Mouse (Mus musculus) right cerebral cortex, adult 2 months (tissue): Measurements from ENCODE around the gene Habp2.

Source experiments
- DNase-seq, 2 experiments: peaks; one replicate each; pipeline ENCODE4 v3.0.0; 2021 to 2022; ENCODE audit warnings: low spot score in 2 of 2

The Habp2 gene

DNA sequence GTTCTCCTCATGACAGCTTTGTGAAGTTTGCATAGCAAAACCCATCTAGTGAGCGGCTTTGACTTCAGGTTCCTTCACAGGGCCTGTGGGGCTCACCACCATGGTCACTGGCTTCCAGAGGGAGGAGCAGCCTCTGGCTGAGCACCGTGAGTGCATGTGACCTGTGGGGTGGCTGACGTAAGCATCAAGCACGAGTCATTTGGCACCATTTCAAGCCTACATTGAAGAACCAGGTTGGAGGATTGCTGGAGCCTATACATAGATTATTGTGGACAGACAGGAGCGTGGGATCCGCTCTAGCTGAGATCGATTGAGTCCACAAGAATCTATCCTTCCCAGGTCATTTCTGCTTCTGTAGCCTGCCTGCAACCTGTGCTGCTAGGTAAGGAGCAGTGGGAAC, at the start of gene Habp2:
TSS of gene Habp2 (plus strand) at position 272 of the 400 bp plus-strand sequence.
- no peak for DNase-seq

DNA sequence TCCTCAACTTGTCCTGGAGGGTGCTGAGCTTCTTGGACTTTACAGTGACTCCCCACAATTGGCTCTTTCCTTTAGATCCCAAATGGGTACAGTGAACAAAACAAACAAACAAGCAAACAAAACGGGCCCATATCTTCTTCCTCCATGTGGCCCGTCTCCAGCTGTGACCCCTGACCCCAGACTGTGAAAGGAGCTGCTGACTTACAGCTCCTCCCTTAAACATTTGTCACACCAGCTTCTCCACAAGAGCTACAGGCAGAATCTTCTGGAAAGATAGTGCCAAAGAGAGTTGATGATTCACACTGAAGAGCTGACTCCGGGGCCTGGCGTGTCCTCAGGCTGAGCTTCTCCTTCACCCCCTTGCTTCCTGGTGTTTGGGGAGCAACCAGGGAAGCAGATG, 48.4 kb upstream of the Habp2 start:
- DNase-seq: no peak

DNA sequence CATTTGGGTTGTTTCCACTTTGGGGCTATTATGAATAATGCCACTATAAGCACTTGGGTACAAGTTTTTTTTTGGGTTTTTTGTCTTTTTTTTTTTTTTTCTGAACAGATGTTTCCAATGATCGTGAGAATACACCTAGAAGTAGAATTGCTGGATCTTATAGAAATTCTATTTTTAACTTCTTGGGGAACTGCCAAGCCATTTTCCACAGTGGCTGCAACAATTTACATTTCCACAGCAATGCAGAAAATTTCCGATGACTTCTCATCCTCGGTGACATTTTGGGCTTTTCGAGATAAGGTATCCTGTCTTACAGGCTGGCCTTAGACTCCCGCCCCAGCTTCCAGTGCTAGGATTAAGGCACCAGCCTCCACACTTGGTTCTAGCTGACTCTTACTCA, 41.7 kb upstream of the Habp2 start:
- DNase-seq: no peak

DNA sequence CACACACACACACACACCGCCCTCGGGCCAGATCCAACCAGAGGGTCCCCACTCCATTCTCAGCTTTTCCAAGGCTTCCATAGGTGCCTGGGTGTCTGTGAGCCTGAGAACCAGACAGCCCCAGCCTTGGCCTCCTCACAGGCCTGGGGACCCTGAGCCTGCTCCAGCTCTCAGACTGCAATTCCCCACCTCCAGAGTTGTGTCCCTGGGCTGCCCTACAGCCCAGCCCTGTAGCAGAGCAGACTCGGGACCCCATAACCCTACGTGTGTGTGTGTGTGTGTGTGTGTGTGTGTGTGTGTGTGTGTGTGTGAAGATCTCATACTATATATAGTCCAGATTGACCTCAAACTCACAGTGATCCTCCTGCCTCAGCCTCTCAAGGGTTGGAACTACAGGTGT, 34.1 kb upstream of the Habp2 start:
- DNase-seq: no peak

DNA sequence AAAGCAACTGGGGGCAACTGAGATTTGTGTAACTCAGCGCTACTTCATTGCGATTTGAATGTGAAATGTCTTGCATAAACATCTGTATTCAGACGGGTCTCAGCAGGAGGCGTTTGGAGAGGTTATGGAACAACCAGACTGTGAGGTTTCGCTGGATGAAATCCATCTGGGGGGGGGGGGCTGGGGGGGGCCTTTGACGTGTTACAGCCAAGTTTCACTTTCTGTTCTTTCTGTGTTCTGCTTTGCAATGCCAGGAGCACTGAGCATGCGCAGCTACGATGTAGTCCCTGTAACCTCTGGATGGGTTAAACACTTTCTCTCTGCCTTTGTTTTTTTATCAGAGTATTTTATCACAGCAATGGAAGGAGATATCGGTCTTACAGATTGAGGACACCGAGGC, 33.7 kb upstream of the Habp2 start:
- no peak for DNase-seq

DNA sequence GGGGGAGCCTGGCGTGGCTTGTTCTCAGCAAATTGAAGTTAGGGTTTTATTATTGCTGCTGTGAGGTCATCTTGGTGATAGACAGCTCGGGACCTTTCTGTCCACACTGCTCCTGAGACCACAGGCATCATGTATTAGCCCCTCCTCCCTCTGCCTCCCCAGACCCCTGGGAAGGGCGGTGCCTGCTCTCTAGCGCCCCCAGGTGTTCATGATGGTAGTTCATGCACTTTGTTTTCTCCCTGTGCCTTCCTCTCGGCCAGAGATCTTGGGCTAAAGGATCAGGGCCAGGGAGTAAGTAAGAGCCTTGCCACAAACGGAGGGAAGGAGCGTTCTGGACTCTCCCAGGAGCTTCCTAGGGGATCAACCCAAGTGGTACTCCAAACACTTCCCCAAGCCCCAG, 32.2 kb upstream of the Habp2 start:
- DNase-seq: no peak

DNA sequence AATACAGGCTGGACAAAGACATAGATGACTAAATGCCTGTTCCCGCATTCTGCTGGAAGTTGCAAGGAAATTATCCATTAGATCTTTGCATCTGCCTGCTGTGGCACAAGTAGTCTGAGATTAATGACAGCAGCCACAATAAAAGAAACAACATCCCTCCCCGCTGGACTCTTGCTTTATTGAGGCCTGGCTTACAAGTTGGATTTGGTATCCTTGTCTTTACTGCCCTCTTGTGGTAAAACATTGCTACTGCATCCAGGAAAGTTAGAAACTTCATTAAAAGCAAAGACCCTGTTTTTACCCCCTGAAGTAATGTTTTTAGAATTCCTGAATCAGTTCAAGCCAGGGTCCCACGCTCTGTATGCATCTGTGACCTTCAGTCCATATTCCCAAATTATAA, 31.4 kb upstream of the Habp2 start:
- peak; percentile 14 to 37 for DNase-seq

DNA sequence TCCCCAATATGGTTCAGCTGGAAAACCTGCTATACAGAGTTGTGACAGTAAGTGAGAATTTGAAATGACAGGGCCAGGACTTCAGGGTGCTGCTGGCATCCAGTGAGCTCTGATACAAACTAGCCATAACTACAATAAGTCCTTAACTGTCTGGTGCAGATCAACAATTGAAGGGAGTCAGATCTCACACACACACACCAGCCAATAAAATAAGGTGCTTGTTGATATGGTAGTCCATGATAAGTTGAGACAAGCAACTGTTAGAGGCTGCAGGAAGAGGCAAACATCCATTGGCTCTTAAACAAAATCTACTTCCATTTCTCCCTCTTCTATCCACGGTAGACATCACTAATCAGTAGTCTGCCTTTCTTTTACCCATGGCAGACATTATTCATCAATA, 30.7 kb upstream of the Habp2 start:
- DNase-seq: no peak

DNA sequence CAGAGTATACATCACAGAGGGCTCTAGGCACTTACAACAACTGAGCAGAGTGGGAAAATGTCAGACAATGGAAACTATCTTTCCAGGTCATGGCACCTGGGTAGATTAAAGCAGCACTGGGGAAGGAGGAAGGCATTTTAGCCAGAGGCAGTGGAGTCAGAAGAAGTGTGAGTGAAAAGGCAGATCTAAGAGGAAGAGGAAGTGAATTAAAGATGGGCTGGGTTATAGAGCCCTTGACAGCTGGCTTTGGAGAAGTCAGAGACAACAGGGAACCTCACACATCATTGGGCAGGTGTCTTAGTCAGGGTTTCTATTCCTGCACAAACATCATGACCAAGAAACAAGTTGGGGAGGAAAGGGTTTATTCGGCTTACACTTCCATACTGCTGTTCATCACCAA, 30.2 kb upstream of the Habp2 start:
- no peak for DNase-seq

DNA sequence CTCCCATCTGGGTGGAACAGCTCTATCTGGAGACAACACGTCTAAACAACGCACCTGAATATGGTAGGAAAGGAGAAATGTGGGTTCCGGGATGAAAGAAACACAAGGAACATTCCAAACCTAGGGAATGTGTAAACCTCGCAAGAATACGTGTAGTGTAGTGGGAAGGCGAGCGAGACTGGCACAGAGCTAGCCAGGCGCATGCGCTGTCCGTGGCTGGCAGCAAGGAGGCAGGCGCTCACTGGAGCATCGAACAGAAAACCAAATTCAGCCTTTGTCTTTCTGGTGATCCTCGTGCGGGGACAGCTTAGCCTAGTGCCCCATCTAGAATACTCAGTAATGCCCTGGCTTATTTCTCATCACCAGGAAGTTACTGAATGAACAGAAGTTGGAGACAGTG, 23.2 kb upstream of the Habp2 start:
- no peak for DNase-seq

DNA sequence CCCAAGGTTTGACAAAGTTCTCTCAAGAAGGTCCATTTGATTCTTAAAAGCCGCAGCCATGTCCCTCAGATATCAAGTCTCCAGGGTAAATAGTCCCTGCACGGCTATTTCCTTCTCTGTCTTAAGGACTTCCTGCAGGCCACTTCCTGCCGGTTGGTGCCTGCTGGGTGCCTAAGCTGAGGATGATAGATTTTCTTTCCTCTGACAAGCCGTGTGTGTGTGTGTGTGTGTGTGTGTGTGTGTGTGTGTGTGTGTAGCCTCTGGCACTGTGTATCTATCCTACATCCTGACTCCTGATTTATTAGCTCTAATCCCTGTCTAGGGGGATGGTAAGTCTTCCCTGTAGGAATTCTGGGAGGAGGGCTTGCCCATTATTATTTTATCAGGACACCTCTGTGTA, 22.8 kb upstream of the Habp2 start:
- no peak for DNase-seq

DNA sequence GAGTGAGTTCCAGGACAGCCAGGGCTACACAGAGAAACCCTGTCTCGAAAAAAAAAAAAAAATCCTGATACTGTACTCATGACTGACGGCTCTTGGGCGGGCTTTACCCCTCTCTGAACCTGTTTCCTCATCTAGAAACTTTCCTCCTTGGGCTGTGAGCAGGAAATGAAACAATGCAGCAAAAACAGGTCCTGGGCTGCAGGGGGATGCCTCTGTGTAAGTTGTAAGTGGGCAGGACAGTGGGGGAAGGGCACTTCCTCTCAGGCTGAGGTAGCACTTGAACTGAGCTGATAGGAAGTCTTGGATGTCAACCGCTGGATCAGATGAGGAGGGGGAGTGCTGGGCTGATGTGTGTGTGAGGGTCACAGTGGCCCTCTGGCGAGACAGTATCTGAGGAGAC, 21.8 kb upstream of the Habp2 start:
- no peak for DNase-seq

DNA sequence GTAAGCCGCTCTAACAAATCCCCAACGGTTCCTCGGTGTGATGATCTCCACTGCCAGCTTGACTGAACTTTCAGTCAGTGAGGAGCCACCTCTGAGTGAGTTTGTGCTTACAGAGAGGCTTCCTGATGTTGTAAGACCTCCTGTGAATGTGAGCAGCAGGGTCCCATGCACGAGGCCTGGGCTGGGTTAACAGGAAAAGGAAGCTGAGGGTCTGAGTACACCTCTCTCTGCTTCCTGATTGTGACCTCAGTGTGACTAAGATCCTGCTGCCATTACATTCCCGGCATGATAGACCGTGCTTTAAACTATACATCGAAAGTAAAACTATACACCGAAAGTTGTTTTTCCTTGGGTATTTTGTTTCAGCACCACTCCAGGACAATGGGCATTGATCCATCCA, 14.9 kb upstream of the Habp2 start:
- no peak for DNase-seq

DNA sequence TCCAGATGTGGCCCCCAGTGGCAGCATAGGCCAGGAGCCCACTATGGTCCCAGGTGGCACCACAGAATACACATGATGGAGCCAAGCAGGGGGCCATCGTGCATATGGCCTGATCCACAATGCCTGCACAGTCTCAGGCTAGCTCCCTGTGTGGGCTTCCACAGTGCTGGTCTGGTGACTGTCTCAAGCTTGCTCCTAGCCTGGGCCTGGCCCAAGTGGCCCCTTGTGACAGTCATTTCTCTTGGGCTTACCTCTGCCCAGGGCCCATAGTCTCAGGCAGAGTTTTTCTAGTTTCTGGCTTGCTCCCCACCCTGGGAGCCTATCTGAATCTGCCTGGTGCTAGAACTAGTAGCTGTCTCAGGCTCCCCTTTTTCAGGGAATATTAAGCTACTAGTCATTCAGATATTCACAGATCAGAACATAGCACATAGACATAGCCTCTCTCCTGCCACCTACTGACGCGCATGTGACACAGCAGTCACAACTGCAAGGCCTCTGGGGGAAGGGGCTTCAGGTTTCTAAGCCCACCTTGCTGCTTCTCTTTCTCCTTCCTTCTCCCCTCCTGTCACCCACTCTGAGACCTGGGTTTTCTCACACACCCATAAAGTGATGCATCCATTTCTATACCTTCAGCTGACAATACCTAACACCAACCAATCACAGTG, 9.7 kb upstream of the Habp2 start:
- no peak for DNase-seq

DNA sequence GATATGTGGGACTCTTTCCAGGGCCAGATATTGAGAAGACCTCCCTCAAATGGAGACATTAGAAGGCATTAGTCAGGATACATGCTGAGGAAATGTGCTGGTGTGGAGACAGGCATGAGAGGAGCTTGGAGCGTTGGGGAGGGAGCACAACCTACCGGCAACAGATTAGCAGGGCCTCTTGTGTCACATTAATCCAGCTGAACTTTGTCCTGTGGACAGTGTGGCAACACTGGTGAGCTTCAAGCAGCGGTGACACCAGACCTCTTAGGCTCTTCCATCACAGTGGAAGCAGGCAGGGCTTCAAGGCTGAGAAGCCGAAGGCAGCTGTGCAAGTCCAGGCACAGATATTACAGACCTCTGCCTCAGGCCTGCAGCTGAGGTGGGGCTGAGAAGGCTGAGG, 9.0 kb upstream of the Habp2 start:
- no peak for DNase-seq

DNA sequence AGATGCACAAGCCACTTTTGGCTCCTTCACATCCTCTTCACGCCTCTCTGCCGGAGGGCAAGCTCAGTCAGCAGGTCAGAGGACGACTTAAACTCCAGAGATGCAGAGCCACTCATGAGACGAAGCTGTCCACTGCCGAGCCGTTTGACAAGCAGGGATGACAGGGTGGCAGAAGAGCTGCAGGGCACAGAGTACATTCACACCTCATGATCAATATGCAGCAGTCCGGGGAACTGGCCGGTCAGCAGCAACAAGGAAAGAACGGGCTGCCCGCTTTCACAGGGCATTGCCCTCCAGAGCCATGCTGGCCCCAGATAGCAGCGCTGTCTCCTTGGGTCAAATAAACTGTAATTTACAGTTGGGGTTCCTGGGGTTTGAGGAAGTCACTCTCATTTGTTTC, 8.6 kb upstream of the Habp2 start:
- DNase-seq: no peak

DNA sequence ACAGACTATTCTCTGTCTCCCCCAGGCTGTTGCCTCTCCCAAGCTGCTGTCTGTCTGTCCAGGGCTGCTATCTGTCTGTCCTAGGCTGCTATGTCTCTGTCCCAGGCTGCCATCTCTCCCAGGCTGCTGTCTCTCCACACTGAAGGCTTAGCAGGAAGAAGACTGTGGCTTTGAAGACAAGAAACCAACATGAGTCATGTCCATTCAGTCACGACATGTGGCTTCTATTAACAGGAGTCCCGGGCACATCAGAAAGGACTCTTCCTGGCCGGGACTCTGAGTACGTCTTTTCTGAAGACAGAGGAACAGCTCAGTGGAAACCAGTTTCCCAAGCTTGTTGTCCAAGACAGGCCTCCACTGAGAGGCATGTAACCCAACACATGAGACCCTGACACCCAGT, 1.7 kb upstream of the Habp2 start:
- DNase-seq: no peak

DNA sequence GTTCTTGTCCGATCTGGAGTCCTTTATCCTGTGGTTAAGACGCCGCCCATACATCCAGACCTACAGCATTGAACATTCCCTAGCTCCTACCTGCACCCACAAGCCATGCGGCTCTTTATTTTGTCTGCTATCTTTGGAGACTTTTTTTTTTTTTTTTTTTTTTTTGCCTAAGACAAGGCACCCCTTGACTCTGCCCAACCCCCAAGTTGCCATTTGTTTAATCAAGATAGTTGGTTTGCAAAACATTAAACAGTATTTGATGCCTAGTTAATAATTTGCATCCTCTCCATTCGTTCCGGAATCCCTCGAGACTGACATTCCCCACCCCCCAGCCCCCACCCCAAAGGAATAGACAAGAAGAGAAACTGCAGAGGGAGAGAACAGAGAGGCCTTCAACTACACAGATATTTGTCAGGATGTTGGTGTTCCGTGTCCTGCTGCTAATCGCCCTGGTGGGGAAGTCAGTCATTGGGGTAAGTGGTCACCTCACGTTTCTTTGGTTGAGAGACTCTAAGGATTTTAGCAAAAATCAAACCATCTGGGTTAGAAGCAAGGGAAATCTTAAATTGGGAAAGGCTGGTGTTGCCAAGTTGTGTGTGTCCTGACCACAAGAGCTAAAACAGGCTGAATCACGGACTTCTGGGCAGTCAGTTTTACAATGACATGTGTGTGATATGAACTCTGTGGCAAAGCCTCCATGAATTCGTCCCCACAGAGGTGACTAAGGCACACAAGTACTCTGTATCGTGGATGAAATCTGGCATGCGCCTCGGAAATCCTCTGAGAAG, 837 bp downstream of the Habp2 start:
- no peak for DNase-seq

DNA sequence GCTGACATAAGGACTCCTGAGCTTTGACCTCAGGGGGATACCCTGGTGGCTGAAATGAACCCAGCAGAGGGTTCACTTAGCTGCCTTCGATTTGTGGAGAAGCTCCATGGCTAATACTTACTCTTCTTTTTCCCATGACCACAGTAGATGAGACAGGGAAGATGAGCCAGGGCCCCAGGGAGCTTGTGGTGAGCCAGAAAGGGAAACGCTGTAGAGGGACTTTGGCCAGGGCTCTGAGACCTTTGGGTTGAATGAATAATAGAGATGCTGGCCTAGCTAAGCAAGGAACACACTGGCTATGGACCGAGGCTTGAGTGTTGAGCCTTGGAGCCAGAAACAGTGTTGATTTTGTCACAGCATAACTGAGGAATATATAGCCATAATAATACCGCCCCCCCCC, 1.5 kb downstream of the Habp2 start:
- no peak for DNase-seq

DNA sequence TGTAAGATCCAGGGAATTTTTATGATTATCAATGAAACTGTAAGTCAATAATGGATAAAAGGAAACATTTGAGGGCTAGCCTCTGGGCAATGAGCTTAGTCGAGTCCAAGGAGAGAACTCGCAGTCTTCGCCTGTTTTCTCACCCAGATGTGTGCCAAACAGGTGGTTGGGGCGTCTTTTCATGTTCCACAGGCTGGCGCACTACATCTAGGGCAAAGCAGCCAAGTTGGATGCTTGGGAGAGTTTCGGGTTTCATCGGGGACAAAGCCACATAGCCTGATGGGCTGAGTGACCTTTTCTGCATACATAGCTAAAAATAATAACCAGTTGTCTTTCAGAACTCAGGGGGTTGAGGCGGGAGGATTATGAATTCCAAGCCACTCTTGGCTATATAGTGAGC, 2.7 kb downstream of the Habp2 start:
- DNase-seq: no peak

DNA sequence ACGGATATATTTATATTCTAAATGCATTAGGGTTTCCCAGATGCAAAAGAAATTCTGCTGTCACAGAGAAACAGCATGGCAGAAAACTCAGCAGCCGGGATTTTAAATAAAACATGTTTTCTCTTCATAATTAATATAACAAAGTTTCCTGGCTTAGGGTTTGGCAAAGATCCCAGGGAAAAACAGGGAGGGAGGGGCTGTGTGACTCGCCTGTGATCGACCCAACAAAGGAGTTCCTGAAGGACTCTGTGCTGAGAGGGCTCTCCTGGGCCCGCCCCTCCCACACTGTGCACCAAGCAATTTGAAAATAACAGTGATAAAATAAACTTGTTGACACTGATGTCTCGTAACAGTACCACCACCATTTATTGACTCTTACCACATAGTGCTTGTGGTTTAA, 5.0 kb downstream of the Habp2 start:
- peak in 1 of 2 experiments; percentile 7 for DNase-seq

DNA sequence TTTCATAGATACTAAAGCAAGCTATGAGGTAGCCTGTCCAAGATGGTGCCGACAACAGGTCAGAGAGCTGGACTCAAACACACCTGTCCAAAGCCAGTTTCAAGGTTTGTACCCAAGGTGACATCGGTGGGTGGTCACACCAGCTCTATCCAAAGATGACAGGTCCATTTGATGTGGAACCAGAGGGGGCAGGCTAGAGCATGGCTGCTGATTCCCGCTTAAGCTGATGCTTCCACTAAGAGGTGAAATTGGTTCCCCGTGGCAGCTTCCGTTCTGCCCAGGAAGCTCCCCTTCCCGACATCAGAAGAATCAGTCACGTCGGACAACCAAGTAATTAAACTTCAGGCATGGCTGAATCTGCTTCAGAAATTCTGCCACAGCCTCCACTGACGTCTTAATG, 5.4 kb downstream of the Habp2 start:
- no peak for DNase-seq

DNA sequence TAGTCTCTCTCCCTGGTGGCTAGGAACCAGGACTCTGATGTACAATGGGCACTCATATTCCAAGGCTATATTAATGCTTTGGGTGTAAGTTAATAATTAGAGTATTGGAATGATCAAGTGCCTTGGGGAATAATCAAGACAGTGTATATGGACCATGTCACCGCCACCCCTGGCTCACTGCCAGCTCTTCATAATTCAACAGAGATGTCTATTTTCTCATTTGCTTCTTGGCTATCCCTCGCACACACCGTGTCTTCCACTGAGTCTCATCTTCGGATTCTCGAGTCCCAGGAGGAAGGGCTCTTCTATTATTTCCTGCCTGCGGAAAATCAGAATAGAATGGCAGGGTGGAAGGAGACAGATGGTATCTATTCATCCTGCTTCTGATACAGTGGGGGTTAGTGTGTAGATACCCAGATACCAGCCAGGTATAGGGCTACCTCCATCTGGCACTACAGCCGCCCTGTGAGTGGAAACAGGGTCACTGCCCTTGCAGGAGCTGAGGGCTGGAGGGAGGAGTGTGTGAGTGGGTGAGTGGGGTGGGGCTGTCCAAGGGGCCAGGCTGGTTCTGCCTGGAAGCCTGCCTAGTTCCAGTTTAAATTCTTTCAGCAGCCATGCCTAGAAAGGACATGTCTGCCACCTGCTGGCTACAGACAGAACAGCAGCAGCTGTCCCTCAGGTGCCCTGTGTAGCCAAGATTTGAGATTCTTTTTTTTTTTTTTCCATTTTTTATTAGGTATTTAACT, 7.9 kb downstream of the Habp2 start:
- peak; percentile 82 to 86 for DNase-seq
